22 mouse cellular contexts compared by ENCODE assay signal in the genomic region with DNA sequence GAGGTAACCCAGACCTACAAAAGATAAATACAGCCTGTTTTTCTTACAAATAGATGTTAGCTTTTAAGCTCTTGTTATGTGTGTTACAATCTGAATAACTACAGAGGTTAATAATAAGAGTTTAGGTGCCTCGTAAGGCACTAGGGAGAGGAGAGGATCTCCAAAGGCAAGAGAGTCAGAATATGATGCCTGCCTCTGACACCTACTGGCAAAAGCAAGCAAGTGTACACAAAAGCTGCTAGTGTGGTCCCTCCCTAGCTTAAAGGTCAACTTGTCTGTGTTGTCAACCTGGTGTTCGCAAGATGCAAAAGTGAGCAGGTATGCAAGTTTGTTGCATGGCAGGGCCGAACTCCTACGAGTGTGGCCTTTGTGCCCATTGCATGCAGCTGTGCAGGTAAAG. TPM values are rescaled to one million over a fixed set of nuclear protein-coding genes. Genes with fewer than 3 reads are reported as not detected.
DNase-seq lines count a peak whose midpoint lies in the region; ATAC-seq and TF ChIP-seq lines count a peak whose summit lies in the region.
"Had no signal": no experiment of that assay in that cellular context is flagged by ENCODE, and none has a peak within 500 bp of the region (broad histone marks: within the 10 kb centered on the region; RNA-seq: fewer than 3 reads in every experiment).

No protein-coding gene starts in this region.

- no peak for ATAC-seq in midbrain, postnatal 0 days (ENCODE audit: low FRiP score)
- ATAC-seq in midbrain, embryonic 15.5 days (replicated peaks) = no peak

- no peak overlapping the region for H3K27ac ChIP-seq in kidney, adult 2 months (ENCODE audit: insufficient read depth, low read depth, low read length)
- H3K27ac ChIP-seq in midbrain, postnatal 0 days (ENCODE audit: low read depth, low read length) = no peak overlapping the region
- no peak overlapping the region for H3K27ac ChIP-seq in midbrain, embryonic 15.5 days
- no peak overlapping the region for H3K27ac ChIP-seq in embryonic facial prominence, embryonic 10.5 days (replicated peaks)
- H3K27ac ChIP-seq: embryonic facial prominence, embryonic 13.5 days; hindbrain, embryonic 14.5 days; limb, embryonic 10.5 days; liver, embryonic 14.5 days; midbrain, embryonic 10.5 days had no signal

- no peaks in the 10 kb centered on the region for H3K36me3 ChIP-seq in kidney, adult 2 months (ENCODE audit: control insufficient read depth, insufficient read depth, low read length)
- no peaks in the 10 kb centered on the region for H3K36me3 ChIP-seq in midbrain, postnatal 0 days (ENCODE audit: insufficient read depth, low read length)
- no peaks in the 10 kb centered on the region for H3K36me3 ChIP-seq in midbrain, embryonic 15.5 days (replicated peaks)
- H3K36me3 ChIP-seq in embryonic facial prominence, embryonic 10.5 days (replicated peaks) = peaks cover 3% of the 10 kb centered on the region; the same call in 1 of the 2 replicates
- H3K36me3 ChIP-seq: embryonic facial prominence, embryonic 13.5 days; limb, embryonic 10.5 days; midbrain, embryonic 10.5 days had no signal

- H3K4me1 ChIP-seq in kidney, adult 2 months (ENCODE audit: control insufficient read depth, insufficient read depth, low read length) = no peaks in the 10 kb centered on the region
- H3K4me1 ChIP-seq in midbrain, postnatal 0 days (ENCODE audit: insufficient read depth, low read length) = no peaks in the 10 kb centered on the region
- no peaks in the 10 kb centered on the region for H3K4me1 ChIP-seq in midbrain, embryonic 15.5 days
- H3K4me1 ChIP-seq in embryonic facial prominence, embryonic 10.5 days = no peaks in the 10 kb centered on the region
- H3K4me1 ChIP-seq: embryonic facial prominence, embryonic 13.5 days; limb, embryonic 10.5 days; midbrain, embryonic 10.5 days had no signal

- H3K4me2 ChIP-seq in midbrain, postnatal 0 days (ENCODE audit: low read depth, low read length, poor library complexity, severe bottlenecking) = no peak overlapping the region
- H3K4me2 ChIP-seq in midbrain, embryonic 15.5 days = no peak overlapping the region
- H3K4me2 ChIP-seq: embryonic facial prominence, embryonic 13.5 days; hindbrain, embryonic 14.5 days had no signal

- TF ChIP-seq CTCF in kidney, adult 2 months (conservative IDR thresholded peaks at IDR 0.05; ENCODE audit: insufficient read depth, insufficient read length, low read depth, low read length) = peak; percentile 32; the same call in 1 of the 2 replicates
- TF ChIP-seq CTCF in midbrain, postnatal 0 days (IDR thresholded peaks at IDR 0.05) = peak; percentile 52
- TF ChIP-seq CTCF in brain, embryonic 14.5 days (IDR thresholded peaks at IDR 0.05; ENCODE audit: borderline replicate concordance, extremely low read depth, insufficient read depth, insufficient read length) = peak; percentile 22; the same call in 1 of the 2 replicates

- H3K4me3 ChIP-seq in kidney, adult 2 months (ENCODE audit: insufficient read depth, low read depth, low read length) = no peak overlapping the region
- H3K4me3 ChIP-seq in midbrain, postnatal 0 days (ENCODE audit: low read depth, low read length) = no peak overlapping the region
- H3K4me3 ChIP-seq in midbrain, embryonic 15.5 days = no peak overlapping the region
- no peak overlapping the region for H3K4me3 ChIP-seq in embryonic facial prominence, embryonic 10.5 days
- H3K4me3 ChIP-seq: embryonic facial prominence, embryonic 13.5 days; limb, embryonic 10.5 days; midbrain, embryonic 10.5 days; myocyte had no signal

- H3K27me3 ChIP-seq in kidney, adult 2 months (replicated peaks; ENCODE audit: control insufficient read depth, insufficient read depth, low read length) = no peaks in the 10 kb centered on the region
- no peaks in the 10 kb centered on the region for H3K27me3 ChIP-seq in midbrain, postnatal 0 days (ENCODE audit: insufficient read depth, low read length)
- no peaks in the 10 kb centered on the region for H3K27me3 ChIP-seq in midbrain, embryonic 15.5 days (replicated peaks)
- no peaks in the 10 kb centered on the region for H3K27me3 ChIP-seq in embryonic facial prominence, embryonic 10.5 days (replicated peaks; ENCODE audit: low read depth, poor library complexity, severe bottlenecking)
- H3K27me3 ChIP-seq: embryonic facial prominence, embryonic 13.5 days had no signal

- TF ChIP-seq POLR2A in kidney, adult 2 months (IDR thresholded peaks at IDR 0.05; ENCODE audit: low read depth, low read length) = no peak
- no peak for TF ChIP-seq POLR2A in brain, embryonic 14.5 days (IDR thresholded peaks at IDR 0.05; ENCODE audit: borderline replicate concordance, extremely low read depth, insufficient read depth, insufficient read length, poor library complexity, severe bottlenecking)

- WGBS in kidney, adult 2 months = 77% methylated on average over 4 of the region's 4 CpGs
- WGBS in midbrain, postnatal 0 days = 88% methylated on average over 4 of the region's 4 CpGs
- 88% methylated on average over 4 of the region's 4 CpGs for WGBS in midbrain, embryonic 15.5 days
- WGBS in embryonic facial prominence, embryonic 10.5 days = 91% methylated on average over 4 of the region's 4 CpGs

- DNase-seq in kidney, adult 2 months = no peak
- no peak for DNase-seq in kidney, adult 11 months
- DNase-seq in midbrain, postnatal 0 days (ENCODE audit: low spot score) = no peak
- DNase-seq in brain, embryonic 14.5 days (ENCODE audit: low read depth) = peak; percentile 8
- DNase-seq in adrenal gland, postnatal 4 days (ENCODE audit: low spot score in 2 of 2) = no peak
- no peak for DNase-seq in embryonic facial prominence, embryonic 10.5 days (ENCODE audit: low spot score)
- DNase-seq: adrenal gland, postnatal 36 days; cerebellum, postnatal 10 days; gastrocnemius, postnatal 14 days; heart, postnatal 10 days; kidney, adult 18-20 months; layer of hippocampus, postnatal 36 days; lung, postnatal 14 days; right cerebral cortex, postnatal 4 days; thymus, postnatal 4 days had no signal

- H3K9me3 ChIP-seq in midbrain, postnatal 0 days (ENCODE audit: low read length) = no peaks in the 10 kb centered on the region
- H3K9me3 ChIP-seq in midbrain, embryonic 15.5 days = no peaks in the 10 kb centered on the region
- no peaks in the 10 kb centered on the region for H3K9me3 ChIP-seq in embryonic facial prominence, embryonic 10.5 days
- H3K9me3 ChIP-seq: embryonic facial prominence, embryonic 13.5 days; limb, embryonic 10.5 days; midbrain, embryonic 10.5 days had no signal

- no peak overlapping the region for H3K9ac ChIP-seq in midbrain, postnatal 0 days (replicated peaks; ENCODE audit: low read length, poor library complexity, severe bottlenecking)
- no peak overlapping the region for H3K9ac ChIP-seq in midbrain, embryonic 15.5 days
- H3K9ac ChIP-seq: embryonic facial prominence, embryonic 13.5 days; hindbrain, embryonic 14.5 days; liver, embryonic 14.5 days had no signal

RNA-seq across cellular contexts. Expression of a gene that starts 34.8 kb away (rescaled TPM):
- 9.5 and 12.6 TPM in 2 replicates for polyA plus RNA-seq in kidney, adult 2 months (2012; rRNA removed)
- total RNA-seq in midbrain, postnatal 0 days (2014; rRNA removed) = 95.1 and 126 TPM in 2 replicates
- 36.1 and 42.4 TPM in 2 replicates for polyA plus RNA-seq in midbrain, postnatal 0 days (2015; fragmentation: Nextera tagmentation; extraction: Ambion mirVana)
- 39.7 and 40.8 TPM in 2 replicates for polyA plus RNA-seq in midbrain, embryonic 15.5 days (2015; fragmentation: Nextera tagmentation; extraction: Ambion mirVana)
- 30.4 and 41.2 TPM in 2 replicates for polyA plus RNA-seq in brain, embryonic 14.5 days (2012; rRNA removed)
- total RNA-seq in adrenal gland, postnatal 4 days (2021) = 10 to 100 TPM; 60.2 to 60.4 TPM
- polyA plus RNA-seq in embryonic facial prominence, embryonic 10.5 days (2016; fragmentation: Nextera tagmentation; extraction: Ambion mirVana) = 34.0 and 34.5 TPM in 2 replicates
